Mouse (Mus musculus) heart, embryonic 11.5 days (tissue): ENCODE results near the gene Foxr1. TPM values are rescaled to one million over a fixed set of nuclear protein-coding genes. Genes with fewer than 3 reads are reported as not detected.
"Not testable (repeated sequence)": the region's sequence is repeated elsewhere in the genome, so short reads cannot be mapped to it uniquely, and the experiment has no call there.

Source experiments
- ATAC-seq: fragments of 200-750 bp; cut with Nextera tagmentation; replicated peaks from 2 replicates; pipeline ENCODE4 v1.8.0; 2017; ENCODE audit warnings: moderate library complexity; ENCODE audit not compliant: insufficient number of reproducible peaks, low FRiP score, low TSS enrichment
- H3K27ac ChIP-seq: fragments of 300-500 bp; sonication (generic); 2 replicates; pipeline ENCODE4 v1.5.1; 2014; ENCODE audit warnings: mild to moderate bottlenecking, low read depth, low read length
- H3K27me3 ChIP-seq: fragments of 300-500 bp; sonication (generic); 2 replicates; pipeline ENCODE4 v1.6.1; 2014; ENCODE audit warnings: mild to moderate bottlenecking, low read length, mixed read lengths; ENCODE audit not compliant: control insufficient read depth, insufficient read depth
- H3K36me3 ChIP-seq: fragments of 300-500 bp; sonication (generic); 2 replicates; pipeline ENCODE4 v1.6.1; 2014; ENCODE audit warnings: mild to moderate bottlenecking, low read length, moderate library complexity, mixed read lengths; ENCODE audit not compliant: control insufficient read depth, insufficient read depth
- H3K4me1 ChIP-seq: fragments of 300-500 bp; sonication (generic); 2 replicates; pipeline ENCODE4 v1.6.1; 2014; ENCODE audit warnings: low read length; ENCODE audit not compliant: control insufficient read depth, insufficient read depth
- H3K4me2 ChIP-seq: fragments of 300-500 bp; sonication (generic); 2 replicates; pipeline ENCODE4 v1.6.1; 2014; ENCODE audit warnings: mild to moderate bottlenecking, moderate library complexity
- H3K4me3 ChIP-seq: fragments of 300-500 bp; sonication (generic); 2 replicates; pipeline ENCODE4 v1.5.1; 2014; ENCODE audit warnings: low read depth, low read length
- H3K9ac ChIP-seq: fragments of 300-500 bp; sonication (generic); 2 replicates; pipeline ENCODE4 v1.6.1; 2014; ENCODE audit warnings: mild to moderate bottlenecking, low read depth, low read length, moderate library complexity
- H3K9me3 ChIP-seq: fragments of 300-500 bp; sonication (generic); replicated peaks from 2 replicates; pipeline ENCODE4 v1.6.1; 2016; ENCODE audit warnings: low read length; ENCODE audit not compliant: control insufficient read depth
- WGBS: fragments of 180-500 bp; shearing (Covaris S2); extraction: QIAGEN DNeasy Blood & Tissue Kit; methylation state at CpG from one replicate; pipeline ENCODE4 v1.1.7; 2014; ENCODE audit not compliant: insufficient replicate concordance; 5-methylcytosine and 5-hydroxymethylcytosine counted together
- polyA plus RNA-seq: library from polyadenylated mRNA; unstranded; fragments of >200 nt; fragmentation: Nextera tagmentation; extraction: Ambion mirVana; gene quantifications from 2 replicates; pipeline ENCODE4 v1.2.1, GENCODE M21; 2014

Foxr1 gene
- polyA plus RNA-seq, 1 experiment from 2014 or later, result not detected

DNA sequence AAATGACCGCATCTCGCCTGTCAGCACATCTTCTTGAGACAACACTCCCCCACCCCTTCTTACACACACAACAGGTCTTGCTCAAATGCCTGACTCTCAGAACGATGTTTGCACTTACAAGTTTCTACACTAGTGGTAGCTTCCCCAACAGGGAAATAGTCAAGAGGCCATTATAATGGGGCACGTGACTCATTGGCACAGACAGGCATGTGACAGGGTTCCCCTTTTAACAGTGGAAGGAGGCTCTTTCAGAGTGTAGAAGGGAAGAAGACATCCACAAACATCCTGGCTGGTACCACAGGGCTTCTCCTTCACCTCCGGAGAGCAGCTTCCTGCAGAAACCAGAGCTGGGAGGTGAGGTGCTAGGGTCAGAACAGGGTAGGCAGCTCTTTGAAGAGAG, 21.0 kb upstream of the Foxr1 start:
- H3K4me1 ChIP-seq, result no peaks in the 10 kb centered on the region
- H3K4me3 ChIP-seq, result no peak overlapping the region
- 74% methylated on average over 5 of the region's 5 CpGs for WGBS
- H3K27me3 ChIP-seq, result peaks cover 11% of the 10 kb centered on the region
- no peaks in the 10 kb centered on the region for H3K9me3 ChIP-seq
- no peak overlapping the region for H3K4me2 ChIP-seq
- no peak for ATAC-seq
- no peaks in the 10 kb centered on the region for H3K36me3 ChIP-seq
- no peak overlapping the region for H3K27ac ChIP-seq
- H3K9ac ChIP-seq, result no peak overlapping the region

DNA sequence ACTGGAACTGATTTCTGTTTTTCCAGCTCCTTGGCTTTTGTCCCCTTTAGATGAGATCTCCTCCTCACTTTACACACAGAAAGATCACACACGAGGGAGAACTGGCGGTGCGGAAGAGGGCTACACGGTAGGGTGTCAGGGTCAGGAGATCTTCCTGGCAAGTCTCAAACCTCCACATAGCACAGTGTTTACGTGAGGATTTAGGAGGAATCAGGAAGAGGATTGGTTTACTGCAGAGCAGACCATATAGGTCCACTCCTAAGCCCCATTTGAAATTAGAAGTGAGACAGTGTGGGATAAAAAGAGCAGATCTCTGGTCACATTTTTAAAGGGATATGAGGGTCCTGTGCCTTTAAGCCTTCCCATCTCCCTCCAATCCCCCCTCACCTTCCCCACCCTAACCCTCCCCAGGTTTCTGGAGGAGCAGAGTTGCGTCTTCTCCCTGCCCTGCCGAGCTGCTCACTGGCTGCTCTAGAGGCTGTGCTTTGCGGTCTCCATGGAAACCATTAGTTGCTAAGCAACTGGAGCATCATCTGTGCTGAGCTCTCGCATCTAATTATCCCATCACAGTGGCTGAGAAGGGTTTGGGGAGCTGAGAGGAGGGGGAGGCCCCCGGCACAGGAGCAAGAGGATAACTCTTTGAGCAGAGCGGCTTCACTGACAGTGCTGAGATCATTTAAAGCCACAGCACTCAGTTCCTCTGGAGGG, 16.3 kb upstream of the Foxr1 start:
- no peaks in the 10 kb centered on the region for H3K9me3 ChIP-seq
- no peak overlapping the region for H3K9ac ChIP-seq
- no peaks in the 10 kb centered on the region for H3K36me3 ChIP-seq
- H3K4me1 ChIP-seq, result 0 out of 2 replicates have a peak, but pooled peaks cover 2% of the 10 kb centered on the region
- 17% methylated on average over 11 of the region's 11 CpGs for WGBS
- no peak for ATAC-seq
- no peak overlapping the region for H3K4me3 ChIP-seq
- no peak overlapping the region for H3K27ac ChIP-seq
- H3K4me2 ChIP-seq, result no peak overlapping the region
- peaks cover 40% of the 10 kb centered on the region for H3K27me3 ChIP-seq

DNA sequence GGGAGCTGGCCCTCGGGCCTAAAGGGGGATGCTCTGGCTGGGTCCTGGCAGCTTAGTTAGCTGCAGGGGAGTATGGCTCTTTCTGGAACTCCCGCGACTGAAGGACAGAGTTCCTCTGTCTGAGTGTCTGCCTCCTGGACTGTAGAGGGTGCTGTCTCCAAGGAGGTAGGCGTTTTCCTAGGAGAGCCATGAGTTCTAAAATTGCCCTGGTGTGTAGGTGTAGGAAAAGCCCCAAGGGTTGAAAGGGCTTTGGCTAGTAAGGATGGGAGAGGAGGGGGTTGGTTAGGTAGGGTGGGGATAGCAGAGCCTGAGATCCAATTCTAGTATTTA, 13.9 kb upstream of the Foxr1 start, which contains the start of gene Upk2:
Gene Upk2, minus strand, starts transcription at position 86 of the 330 bp plus-strand sequence.
- peak within 1 kb of the TSS; percentile 38 for H3K4me2 ChIP-seq
- H3K27ac ChIP-seq, result no peak within 1 kb of the TSS
- no peak within 1 kb of the TSS for H3K4me3 ChIP-seq
- 0 out of 2 replicates have a peak, but pooled peaks cover 2% of the 10 kb centered on the region for H3K4me1 ChIP-seq
- 0 out of 2 replicates have a peak within 1 kb of the TSS, but pooled peaks have one; percentile 28 for H3K9ac ChIP-seq
- H3K9me3 ChIP-seq, result no peaks in the 10 kb centered on the region
- 17% methylated on average over 4 of the region's 4 CpGs for WGBS
- H3K27me3 ChIP-seq, result peaks cover 40% of the 10 kb centered on the region
- 0 out of 2 replicates have a peak, but pooled peaks have one; percentile 6 for ATAC-seq
- no peaks in the 10 kb centered on the region for H3K36me3 ChIP-seq

DNA sequence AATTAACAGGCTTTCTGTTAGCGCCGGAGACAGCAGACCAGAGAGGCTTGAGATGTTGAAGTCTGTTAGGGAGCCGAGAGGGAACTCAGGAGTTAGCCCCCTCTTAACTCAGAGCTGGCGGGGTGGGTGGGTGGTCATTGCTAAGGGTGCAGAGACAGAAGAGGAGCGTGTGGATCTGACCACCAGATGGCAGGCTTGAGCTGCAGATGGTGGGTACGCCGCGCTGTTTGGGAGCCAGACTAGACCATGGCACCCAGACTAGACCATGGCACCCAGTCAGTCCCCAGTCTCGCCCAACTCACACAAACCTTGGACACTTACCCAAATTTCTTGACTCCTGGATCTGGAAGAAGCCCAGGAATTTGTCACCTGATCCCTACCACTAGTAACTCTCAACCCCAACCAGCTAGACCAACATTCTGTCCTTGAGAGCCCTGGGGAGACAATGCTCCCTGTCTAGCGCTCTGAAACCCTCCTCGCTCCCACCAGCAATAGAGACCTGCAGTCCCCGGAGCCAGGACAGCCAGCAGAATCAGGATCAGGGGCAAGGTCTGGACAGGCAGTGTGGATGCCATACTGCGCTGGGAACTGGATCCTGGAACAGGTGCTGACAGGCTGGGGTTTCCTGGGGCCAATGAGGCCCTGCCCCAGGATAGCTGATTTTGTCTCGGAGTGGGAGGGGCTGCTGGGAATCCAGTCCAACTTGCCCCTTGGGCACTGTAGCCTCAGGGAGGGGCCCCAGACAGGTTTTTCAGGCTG, 13.4 kb upstream of the Foxr1 start:
- WGBS, result 7% methylated on average over 14 of the region's 14 CpGs
- 0 out of 2 replicates have a peak overlapping the region, but pooled peaks have one; percentile 28 for H3K9ac ChIP-seq
- peak; percentile 80 for ATAC-seq

DNA sequence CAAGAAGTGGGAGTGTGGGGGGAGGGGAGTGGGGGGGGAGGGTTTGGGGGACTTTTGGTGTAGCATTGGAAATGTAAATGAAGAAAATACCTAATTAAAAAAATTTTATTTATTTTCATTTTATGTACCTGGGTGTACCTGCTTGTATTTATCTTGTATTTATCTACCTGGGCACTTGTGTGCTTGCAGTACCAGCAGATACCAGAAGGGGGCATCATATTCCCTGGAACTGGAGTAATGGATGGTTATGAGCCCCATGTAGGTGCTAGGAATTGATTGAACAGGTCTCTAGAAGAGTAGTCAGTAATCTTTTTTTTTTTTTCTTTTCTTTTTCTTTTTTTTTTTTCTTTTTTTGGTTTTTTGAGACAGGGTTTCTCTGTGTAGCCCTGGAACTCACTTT, 9.5 kb upstream of the Foxr1 start:
- H3K27ac ChIP-seq, result no peak overlapping the region
- H3K4me2 ChIP-seq, result no peak overlapping the region
- ATAC-seq, result no peak

More for the DNA sequence above, 13.4 kb upstream of the Foxr1 start:
- Histone ChIP-seq H3K4me3 (no peak overlapping the region), H3K4me2 (peak overlapping the region; percentile 38), H3K27me3 (peaks cover 40% of the 10 kb centered on the region), H3K9me3 (no peaks in the 10 kb centered on the region), H3K27ac (no peak overlapping the region), H3K4me1 (0 out of 2 replicates have a peak, but pooled peaks cover 2% of the 10 kb centered on the region), H3K36me3 (no peaks in the 10 kb centered on the region)

DNA sequence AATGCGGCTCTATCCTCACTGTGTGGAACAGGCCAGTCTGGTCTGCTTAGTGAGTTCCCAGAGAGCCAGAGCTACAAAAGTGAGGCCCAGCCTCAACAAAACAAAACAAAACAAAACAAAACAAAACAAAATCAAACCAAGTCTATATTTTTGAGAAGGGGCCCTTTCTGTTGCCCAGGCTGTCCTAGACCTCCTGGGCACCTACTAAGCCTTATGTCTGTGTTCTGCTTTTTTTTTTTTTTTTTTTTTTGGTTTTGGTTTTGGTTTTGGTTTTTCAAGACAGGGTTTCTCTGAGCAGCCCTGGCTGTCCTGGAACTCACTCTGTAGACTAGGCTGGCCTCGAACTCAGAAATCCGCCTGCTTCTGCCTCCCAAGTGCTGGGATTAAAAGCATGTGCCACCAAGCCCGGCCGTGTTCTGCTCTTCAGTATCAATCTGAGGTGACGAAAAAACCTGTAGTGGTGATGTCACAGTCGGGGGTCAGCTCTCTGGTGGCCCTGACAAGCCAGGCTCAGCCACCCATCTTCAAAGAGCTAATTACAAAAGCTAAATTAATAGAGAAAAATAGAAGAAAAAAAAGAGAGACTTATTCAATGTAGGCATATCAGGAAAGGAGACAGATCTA, 3.6 kb upstream of the Foxr1 start:
- H3K27ac ChIP-seq, ATAC-seq, H3K4me1 ChIP-seq, H3K9ac ChIP-seq, H3K4me2 ChIP-seq, H3K27me3 ChIP-seq, H3K4me3 ChIP-seq, H3K36me3 ChIP-seq, H3K9me3 ChIP-seq: not testable (repeated sequence)
- 71% methylated on average over 7 of the region's 7 CpGs for WGBS

More for the DNA sequence above, 9.5 kb upstream of the Foxr1 start:
- no peak overlapping the region for H3K9ac ChIP-seq
- H3K27me3 ChIP-seq, result peaks cover 18% of the 10 kb centered on the region
- no peak overlapping the region for H3K4me3 ChIP-seq
- 0 out of 2 replicates have a peak, but pooled peaks cover 2% of the 10 kb centered on the region for H3K4me1 ChIP-seq
- no peaks in the 10 kb centered on the region for H3K9me3 ChIP-seq
- H3K36me3 ChIP-seq, result no peaks in the 10 kb centered on the region

DNA sequence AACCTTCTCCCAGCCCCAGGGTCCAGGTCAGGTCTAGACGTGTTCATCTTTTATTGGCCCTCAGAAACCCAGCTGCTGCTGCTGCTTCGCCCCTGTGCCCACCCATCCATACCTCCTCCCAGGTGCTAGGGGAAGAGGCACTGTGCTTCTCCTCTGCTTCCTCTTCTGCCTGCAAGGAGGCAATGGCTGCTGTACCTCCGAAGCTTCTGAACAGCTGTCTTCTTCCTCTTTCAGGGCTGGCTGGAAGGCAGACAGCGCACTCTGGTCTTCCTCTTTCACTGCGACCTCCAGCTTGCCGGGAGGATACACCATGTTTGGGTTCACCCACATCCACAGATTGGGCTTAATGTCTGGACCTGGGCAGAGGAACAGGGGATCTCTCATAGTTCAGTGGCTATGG, 5.2 kb downstream of the Foxr1 start:
- Histone ChIP-seq H3K4me1 (no peaks in the 10 kb centered on the region), H3K4me3 (no peak overlapping the region), H3K27ac (no peak overlapping the region), H3K9me3 (no peaks in the 10 kb centered on the region), H3K27me3 (no peaks in the 10 kb centered on the region), H3K9ac (no peak overlapping the region), H3K4me2 (no peak overlapping the region), H3K36me3 (no peaks in the 10 kb centered on the region)
- WGBS, result 73% methylated on average over 6 of the region's 6 CpGs
- no peak for ATAC-seq

DNA sequence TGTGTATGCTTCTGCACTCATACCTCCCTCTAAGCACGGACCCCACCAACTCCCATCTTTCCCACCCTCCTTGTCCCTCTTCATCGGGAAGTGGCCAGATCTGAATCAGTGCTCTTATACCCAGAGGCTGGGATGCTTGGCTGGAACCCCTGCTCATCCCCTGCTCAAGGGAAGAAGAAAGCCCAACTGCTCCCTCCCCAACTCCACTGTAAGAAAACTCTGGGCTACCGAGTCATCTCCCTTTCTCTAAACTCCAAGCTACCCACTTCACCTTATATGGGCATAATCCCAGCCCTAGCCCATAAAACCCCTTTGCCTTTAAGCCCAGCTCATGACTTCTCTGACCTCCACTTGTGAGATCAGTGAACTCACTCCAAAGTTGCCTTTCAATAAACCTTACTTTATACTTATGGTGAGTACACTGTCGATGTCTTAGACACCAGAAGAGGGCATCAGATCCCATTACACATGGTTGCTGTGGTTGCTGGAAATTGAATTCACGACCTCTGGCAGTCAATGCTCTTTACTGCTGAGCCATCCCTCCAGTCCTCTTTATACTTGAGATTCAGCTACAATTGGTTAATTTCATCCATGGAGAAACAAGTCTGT, 8.3 kb downstream of the Foxr1 start:
- H3K36me3 ChIP-seq, result no peaks in the 10 kb centered on the region
- 38% methylated on average over 5 of the region's 5 CpGs for WGBS
- H3K27ac ChIP-seq, result no peak overlapping the region
- H3K4me2 ChIP-seq, result no peak overlapping the region
- no peaks in the 10 kb centered on the region for H3K4me1 ChIP-seq
- no peak for ATAC-seq
- no peaks in the 10 kb centered on the region for H3K9me3 ChIP-seq
- no peaks in the 10 kb centered on the region for H3K27me3 ChIP-seq
- no peak overlapping the region for H3K9ac ChIP-seq
- H3K4me3 ChIP-seq, result no peak overlapping the region
